In the genomic region with DNA sequence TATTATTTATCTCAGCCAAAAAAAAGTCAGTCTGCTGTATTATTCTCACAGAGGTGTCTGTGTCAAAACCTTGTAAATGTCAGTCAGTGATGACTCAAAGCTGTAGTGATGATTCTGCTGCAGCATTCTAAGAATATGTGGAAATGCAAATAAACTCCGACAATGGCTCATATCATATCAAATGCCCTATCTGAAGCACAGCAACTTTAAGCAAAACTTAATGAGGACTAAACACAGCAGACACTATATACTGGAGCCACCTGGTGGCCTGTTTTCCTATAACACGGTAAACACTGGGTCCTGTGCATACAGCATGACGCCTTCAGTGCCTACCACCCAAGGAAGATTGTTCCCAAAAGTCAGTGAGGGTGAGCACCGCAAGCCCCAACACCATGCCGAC, we compare ENCODE assay signal across 8 mouse cellular contexts. TPM values are rescaled to one million over a fixed set of nuclear protein-coding genes. Genes with fewer than 3 reads are reported as not detected.
DNase-seq lines count a peak whose midpoint lies in the region; ATAC-seq and TF ChIP-seq lines count a peak whose summit lies in the region.
"Had no signal": no experiment of that assay in that cellular context is flagged by ENCODE, and none has a peak within 500 bp of the region (broad histone marks: within the 10 kb centered on the region; RNA-seq: fewer than 3 reads in every experiment).

No protein-coding gene starts in this region.

- H3K4me2 ChIP-seq in forebrain, postnatal 0 days (ENCODE audit: low read depth) = no peak overlapping the region
- H3K4me2 ChIP-seq in liver, postnatal 0 days (ENCODE audit: low read depth, low read length) = no peak overlapping the region
- H3K4me2 ChIP-seq: lung, embryonic 15.5 days had no signal

- WGBS in forebrain, postnatal 0 days = 40% methylated on average over 5 of the region's 5 CpGs
- 28% methylated on average over 5 of the region's 5 CpGs for WGBS in kidney, adult 2 months
- 43% methylated on average over 5 of the region's 5 CpGs for WGBS in liver, postnatal 0 days (ENCODE audit: insufficient replicate concordance)

- no peak for TF ChIP-seq POLR2A in kidney, adult 2 months (IDR thresholded peaks at IDR 0.05; ENCODE audit: low read depth, low read length)

- no peak overlapping the region for H3K4me3 ChIP-seq in forebrain, postnatal 0 days (ENCODE audit: low read depth, low read length)
- no peak overlapping the region for H3K4me3 ChIP-seq in kidney, adult 2 months (ENCODE audit: insufficient read depth, low read depth, low read length)
- no peak overlapping the region for H3K4me3 ChIP-seq in liver, postnatal 0 days (ENCODE audit: low read depth, low read length)
- H3K4me3 ChIP-seq: lung, embryonic 15.5 days had no signal

- no peaks in the 10 kb centered on the region for H3K36me3 ChIP-seq in forebrain, postnatal 0 days (ENCODE audit: insufficient read depth)
- H3K36me3 ChIP-seq in kidney, adult 2 months (ENCODE audit: control insufficient read depth, insufficient read depth, low read length) = no peaks in the 10 kb centered on the region
- H3K36me3 ChIP-seq in liver, postnatal 0 days (replicated peaks; ENCODE audit: insufficient read depth, low read length) = no peaks in the 10 kb centered on the region
- H3K36me3 ChIP-seq: lung, embryonic 15.5 days had no signal

- peak; percentile 26 to 29 for DNase-seq in urinary bladder, postnatal 36 days (ENCODE audit: low spot score in 2 of 2)
- DNase-seq in urinary bladder, postnatal 10 days (ENCODE audit: low spot score) = no peak
- peak; percentile 36 for DNase-seq in adrenal gland, adult 2 months
- peak; percentile 55 for DNase-seq in forebrain, postnatal 0 days
- peak; percentile 63 for DNase-seq in kidney, adult 2 months
- DNase-seq in liver, postnatal 0 days = peak; percentile 29

- H3K9ac ChIP-seq in forebrain, postnatal 0 days = no peak overlapping the region
- no peak overlapping the region for H3K9ac ChIP-seq in liver, postnatal 0 days (replicated peaks)
- H3K9ac ChIP-seq: lung, embryonic 15.5 days had no signal

- H3K4me1 ChIP-seq in forebrain, postnatal 0 days (ENCODE audit: insufficient read depth) = no peaks in the 10 kb centered on the region
- H3K4me1 ChIP-seq in kidney, adult 2 months (ENCODE audit: control insufficient read depth, insufficient read depth, low read length) = no peaks in the 10 kb centered on the region
- H3K4me1 ChIP-seq in liver, postnatal 0 days (ENCODE audit: insufficient read depth) = no peaks in the 10 kb centered on the region
- H3K4me1 ChIP-seq: lung, embryonic 15.5 days had no signal

- H3K27me3 ChIP-seq in forebrain, postnatal 0 days (ENCODE audit: insufficient read depth, low read length) = no peaks in the 10 kb centered on the region
- H3K27me3 ChIP-seq in kidney, adult 2 months (replicated peaks; ENCODE audit: control insufficient read depth, insufficient read depth, low read length) = no peaks in the 10 kb centered on the region
- H3K27me3 ChIP-seq in liver, postnatal 0 days (ENCODE audit: insufficient read depth, low read length) = no peaks in the 10 kb centered on the region
- H3K27me3 ChIP-seq: lung, embryonic 15.5 days had no signal

- TF ChIP-seq CTCF in forebrain, postnatal 0 days (IDR thresholded peaks at IDR 0.05; ENCODE audit: low read depth) = peak; percentile 72
- TF ChIP-seq CTCF in kidney, adult 2 months (conservative IDR thresholded peaks at IDR 0.05; ENCODE audit: insufficient read depth, insufficient read length, low read depth, low read length) = peak; percentile 48
- peak; percentile 65 for TF ChIP-seq CTCF in liver, postnatal 0 days (IDR thresholded peaks at IDR 0.05; ENCODE audit: low read depth)

- TF ChIP-seq EP300 in liver, postnatal 0 days (IDR thresholded peaks at IDR 0.05; ENCODE audit: low read depth) = no peak

- no peaks in the 10 kb centered on the region for H3K9me3 ChIP-seq in forebrain, postnatal 0 days (ENCODE audit: low read length)
- no peaks in the 10 kb centered on the region for H3K9me3 ChIP-seq in liver, postnatal 0 days (ENCODE audit: low read length)
- H3K9me3 ChIP-seq: lung, embryonic 15.5 days had no signal

- ATAC-seq in forebrain, postnatal 0 days = peak; percentile 81
- no peak for ATAC-seq in liver, postnatal 0 days
- peak; percentile 51; the same call in 1 of the 2 replicates for ATAC-seq in neutrophil, adult 5-6 weeks (ENCODE audit: extremely low read depth, insufficient number of reproducible peaks, low FRiP score, poor library complexity, severe bottlenecking)

- no peak overlapping the region for H3K27ac ChIP-seq in forebrain, postnatal 0 days (ENCODE audit: low read depth, low read length)
- no peak overlapping the region for H3K27ac ChIP-seq in kidney, adult 2 months (ENCODE audit: insufficient read depth, low read depth, low read length)
- H3K27ac ChIP-seq in liver, postnatal 0 days (ENCODE audit: low read depth) = no peak overlapping the region
- H3K27ac ChIP-seq: lung, embryonic 15.5 days had no signal

RNA-seq across cellular contexts. Expression of a gene that starts 41.1 kb away (rescaled TPM):
- 1 to 10 TPM; 5.7 to 6.9 TPM for total RNA-seq in adrenal gland, adult 2 months (2021)
- polyA plus RNA-seq in adrenal gland, adult 2 months (2012; rRNA removed) = 8.6 and 12.0 TPM in 2 replicates
- total RNA-seq in forebrain, postnatal 0 days (2014; rRNA removed) = 17.2 and 18.6 TPM in 2 replicates
- 35.1 and 35.3 TPM in 2 replicates for polyA plus RNA-seq in forebrain, postnatal 0 days (2015; fragmentation: Nextera tagmentation; extraction: Ambion mirVana)
- 15.7 and 25.8 TPM in 2 replicates for polyA plus RNA-seq in kidney, adult 2 months (2012; rRNA removed)
- polyA plus RNA-seq in liver, postnatal 0 days (2015; fragmentation: Nextera tagmentation; extraction: Ambion mirVana) = 4.4 and 4.9 TPM in 2 replicates
- 4.7 and 7.9 TPM in 2 replicates for total RNA-seq in neutrophil, adult 5-6 weeks (2017)
